Mouse (Mus musculus) hindlimb bud, embryonic 11.5 days (tissue): Measurements from ENCODE around the gene Rad51b.

Experiments used
- DNase-seq: peaks from one replicate; pipeline ENCODE4 v3.0.0-alpha.2; 2012; ENCODE audit warnings: low read depth, low spot score; ENCODE audit errors: extremely low spot score

Gene Rad51b

DNA sequence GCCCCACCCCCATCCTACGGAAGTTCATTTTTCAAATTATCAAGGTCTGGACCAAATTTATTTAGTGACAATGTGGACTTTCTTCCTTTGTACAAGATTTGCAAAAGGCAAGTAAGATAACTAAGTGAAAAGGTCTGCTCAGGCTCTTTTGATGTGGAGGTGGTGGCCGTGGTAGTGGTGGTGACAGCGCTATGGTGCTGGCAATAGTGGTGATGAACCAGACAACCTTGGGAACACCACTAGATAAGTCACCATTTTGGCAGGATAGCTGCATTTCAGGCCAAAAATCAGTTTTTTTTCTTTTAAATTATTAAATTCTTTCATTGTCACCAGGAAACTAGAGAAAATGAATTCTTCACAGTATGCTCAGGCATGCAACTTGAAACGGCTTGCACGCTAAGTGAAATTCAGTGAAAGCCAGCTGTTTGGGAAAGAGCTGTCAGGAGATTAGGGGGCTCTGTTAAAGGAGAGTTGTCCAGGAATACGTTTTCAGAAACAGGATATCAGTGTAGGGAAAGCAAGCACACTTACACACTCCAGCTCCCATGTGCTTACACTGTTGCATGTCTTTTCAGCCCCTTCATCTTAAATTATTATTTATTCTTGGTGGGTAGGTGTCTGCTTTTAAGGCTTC is 179.4 kb downstream of the Rad51b start:
- no peak for DNase-seq

DNA sequence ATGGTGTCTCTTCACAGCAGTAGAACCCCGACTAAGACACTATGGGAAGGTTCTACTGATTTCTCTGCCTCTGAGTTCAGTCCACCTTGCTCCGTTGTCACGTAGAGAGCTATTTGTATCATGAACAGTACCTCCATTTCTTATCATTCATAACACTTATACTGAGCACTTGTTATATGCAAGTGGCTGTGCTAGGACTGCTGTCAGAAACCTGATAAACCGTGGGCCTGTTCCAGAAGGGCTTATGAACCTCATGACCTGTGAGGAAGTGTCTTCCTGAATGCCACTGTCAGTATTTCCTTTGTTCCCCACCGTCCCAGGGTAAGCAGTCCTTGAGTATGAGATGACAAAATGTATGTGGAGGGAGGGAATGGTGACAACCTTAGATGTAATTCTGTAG is 181.7 kb downstream of the Rad51b start:
- no peak for DNase-seq

GRCm38 (mm10) chr12:79485501-79485900 is 188.4 kb downstream of the Rad51b start:
- no peak for DNase-seq

GRCm38 (mm10) chr12:79488590-79489242 is 191.6 kb downstream of the Rad51b start:
- DNase-seq, result no peak

GRCm38 (mm10) chr12:79490626-79491025 is 193.5 kb downstream of the Rad51b start:
- DNase-seq, result no peak

GRCm38 (mm10) chr12:79492175-79492574 is 195.1 kb downstream of the Rad51b start:
- DNase-seq, result no peak

DNA sequence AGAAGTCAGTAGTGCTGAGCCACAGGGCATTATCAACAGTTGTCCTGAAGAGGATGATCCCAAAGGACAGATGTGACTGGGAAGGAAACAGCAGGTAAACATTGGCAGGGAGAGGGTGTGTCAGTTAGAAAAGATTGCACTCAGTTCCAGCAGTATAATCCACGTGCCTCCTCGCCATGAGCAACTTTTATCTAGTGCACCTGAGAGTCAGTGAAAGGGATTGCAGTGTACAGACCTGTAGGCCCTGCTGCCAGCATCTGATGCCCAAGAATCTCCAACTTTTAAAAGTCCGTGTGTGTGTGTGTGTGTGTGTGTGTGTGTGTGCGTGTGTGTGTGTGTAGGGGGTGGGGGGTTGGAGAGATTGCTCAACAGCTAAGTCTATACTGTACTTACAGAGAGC is 195.5 kb downstream of the Rad51b start:
- DNase-seq, result no peak

DNA sequence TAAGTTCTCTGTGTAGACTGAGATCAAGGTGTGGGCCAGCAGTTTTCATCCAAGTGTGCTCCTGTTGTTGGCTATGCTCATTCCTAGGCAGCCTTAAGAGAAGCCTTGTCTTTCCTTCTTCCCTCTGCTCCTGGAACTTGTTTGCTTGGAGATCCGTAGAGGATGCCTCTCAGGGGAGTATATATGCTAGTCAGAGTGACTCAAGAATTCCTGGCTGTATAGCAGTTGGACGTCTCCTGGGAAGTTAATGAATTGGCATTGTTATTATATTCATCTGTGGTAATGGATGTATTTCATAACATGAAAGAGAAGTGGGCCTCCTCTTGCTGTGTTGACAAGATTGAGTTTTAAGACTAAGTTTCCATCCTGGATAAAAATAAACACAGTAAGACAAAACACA is 196.4 kb downstream of the Rad51b start:
- DNase-seq, result no peak

DNA sequence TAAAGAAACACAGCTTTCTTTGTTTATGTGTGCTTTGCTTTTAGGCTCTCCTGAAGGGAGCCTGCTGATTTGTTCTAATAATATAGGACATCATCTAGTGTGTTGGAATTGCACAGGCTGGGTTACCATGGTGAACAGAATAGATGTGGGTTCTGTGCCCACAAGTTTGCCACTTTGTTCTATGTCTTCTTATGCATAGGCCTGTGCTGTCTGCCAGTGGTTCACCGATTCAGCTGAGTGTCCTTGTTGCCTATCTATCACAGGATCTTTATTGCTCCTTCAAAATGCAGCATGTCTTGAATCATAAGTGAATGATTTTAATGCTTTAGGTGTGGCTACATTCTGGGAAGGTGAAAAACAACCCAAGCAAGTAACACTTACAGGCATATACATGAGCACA is 201.2 kb downstream of the Rad51b start:
- no peak for DNase-seq

DNA sequence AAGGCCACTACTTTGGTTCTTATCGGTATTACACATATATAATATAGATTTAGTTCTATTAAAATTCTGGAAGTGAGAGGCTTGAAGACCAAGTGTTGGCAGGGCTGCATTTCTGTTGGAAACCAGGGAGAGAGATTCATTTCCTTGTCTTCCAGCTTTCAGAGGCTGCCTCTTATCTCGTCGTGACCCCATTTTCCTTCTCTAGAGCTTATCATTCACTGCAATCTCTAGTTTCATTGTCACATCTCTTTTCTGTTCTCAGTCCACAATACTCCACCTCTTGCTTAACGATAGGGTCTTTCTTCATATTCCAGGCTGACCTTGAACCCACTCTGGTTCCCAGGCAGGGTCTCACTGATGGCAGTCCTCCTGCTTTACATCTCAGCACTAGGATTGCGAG is 202.7 kb downstream of the Rad51b start:
- DNase-seq, result no peak

- DNase-seq, result no peak
Observed at GRCm38 (mm10) chr12:79501877-79502276, 204.8 kb downstream of the Rad51b start.

- no peak for DNase-seq
Observed at GRCm38 (mm10) chr12:79502862-79503581, 205.9 kb downstream of the Rad51b start.

- DNase-seq, result no peak
Observed at GRCm38 (mm10) chr12:79503582-79504515, 206.8 kb downstream of the Rad51b start.

DNA sequence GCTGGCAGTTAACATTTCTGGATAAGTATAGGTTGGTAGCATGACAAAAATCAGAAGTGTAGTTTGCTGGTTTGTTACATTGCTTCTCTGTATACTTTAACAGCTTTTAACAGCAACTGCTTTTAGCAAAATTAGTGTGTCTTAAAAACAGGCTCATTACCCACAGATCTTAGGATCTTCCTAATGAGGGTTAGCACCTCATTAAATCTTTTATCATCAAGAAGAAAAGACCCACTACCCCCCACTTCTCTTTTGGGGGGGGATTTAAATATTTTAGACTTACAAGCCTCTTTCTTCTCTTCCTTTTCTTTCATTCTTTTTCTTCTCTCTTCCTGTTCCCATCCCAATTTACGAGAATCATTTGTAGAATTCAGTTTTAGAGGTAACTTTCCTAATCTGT is 207.6 kb downstream of the Rad51b start:
- no peak for DNase-seq

GRCm38 (mm10) chr12:79506421-79506820 is 209.3 kb downstream of the Rad51b start:
- DNase-seq, result no peak

DNA sequence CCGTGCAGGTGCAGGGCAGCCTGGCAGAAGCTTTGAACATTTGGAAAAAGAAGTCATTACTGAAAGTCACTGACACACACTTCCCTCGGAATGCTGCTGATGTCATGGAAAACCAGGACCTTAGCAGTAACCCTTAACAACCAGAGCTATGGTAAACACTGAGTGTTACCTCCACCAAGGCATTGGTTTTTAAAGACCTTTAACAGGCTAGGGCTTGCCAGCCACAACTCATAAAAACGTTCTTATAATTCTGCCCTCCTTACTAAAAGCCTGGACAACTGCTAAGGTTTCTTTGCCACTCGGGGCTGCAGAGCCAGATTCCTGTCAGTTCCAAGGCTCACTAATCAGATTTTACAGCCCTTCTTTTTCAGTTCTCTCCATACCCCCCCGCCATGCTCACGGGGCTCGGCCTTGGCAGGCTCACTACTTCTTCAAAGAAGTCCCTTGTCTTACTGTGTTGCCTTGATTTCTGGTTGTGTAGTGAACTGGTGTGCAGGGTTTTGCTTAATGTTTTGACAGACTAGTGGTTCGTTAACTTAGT is 210.1 kb downstream of the Rad51b start:
- peak; percentile 85 for DNase-seq

- no peak for DNase-seq
Observed at GRCm38 (mm10) chr12:79511454-79512204, 214.5 kb downstream of the Rad51b start.

- no peak for DNase-seq
Observed at GRCm38 (mm10) chr12:79512205-79512886, 215.3 kb downstream of the Rad51b start.

DNA sequence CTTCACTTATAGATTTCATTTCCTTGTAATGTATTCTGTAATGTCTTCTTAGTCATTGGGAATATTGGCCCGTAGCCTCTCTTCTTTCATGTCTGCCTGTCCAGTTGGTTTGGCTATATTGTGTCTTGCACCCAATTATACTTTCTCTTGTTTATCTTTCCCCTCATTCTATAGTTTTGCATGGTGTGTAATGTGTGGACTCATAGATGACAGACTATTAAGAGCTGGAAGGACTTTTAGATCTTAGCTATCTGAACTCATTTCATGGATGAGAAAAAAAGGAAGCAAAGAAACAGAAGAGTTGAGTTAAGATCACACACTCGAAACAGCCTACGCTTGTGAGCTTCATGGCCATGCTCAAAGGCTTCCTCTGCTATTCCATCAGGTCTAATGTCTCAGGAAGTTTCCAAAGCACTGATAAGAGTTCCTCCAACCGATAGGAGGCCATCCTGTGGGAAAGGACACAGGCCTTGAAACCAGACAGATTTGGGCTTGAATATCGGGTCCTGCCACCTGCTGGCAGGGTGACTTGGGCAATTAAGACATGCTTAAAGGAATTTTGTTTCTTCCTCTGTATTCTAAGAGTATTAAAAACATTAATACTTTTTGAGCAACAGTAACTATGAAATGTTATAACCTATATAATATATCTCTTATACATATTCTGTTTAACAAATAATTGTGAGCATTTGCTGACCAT is 216.1 kb downstream of the Rad51b start:
- no peak for DNase-seq
